Mouse (Mus musculus): ENCODE results near the gene Sgcg. TPM values are rescaled to one million over a fixed set of nuclear protein-coding genes. Genes with fewer than 3 reads are reported as not detected.

The Sgcg gene
- 0.27 and 0.29 TPM in 2 replicates for polyA plus RNA-seq (2014; fragmentation: Nextera tagmentation; extraction: Ambion mirVana)

DNA sequence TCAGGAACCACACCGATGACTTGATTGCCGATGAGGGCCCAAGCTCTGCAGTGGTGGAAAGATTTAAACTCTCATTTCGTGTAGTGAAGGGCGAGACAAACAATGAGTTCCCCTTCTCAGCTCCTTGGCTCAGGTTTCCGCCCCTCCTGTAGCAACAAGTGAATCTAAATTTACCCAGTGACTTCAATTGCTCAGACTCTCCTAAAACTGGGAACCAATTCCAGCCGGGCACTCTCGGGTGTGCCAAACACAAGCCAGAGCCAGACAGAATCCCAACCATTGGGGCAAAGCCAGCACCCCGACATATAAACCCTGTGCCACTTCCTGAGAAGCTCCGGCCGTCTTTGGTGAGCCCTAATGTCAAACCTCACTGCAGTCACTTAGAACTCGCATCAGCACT lies at the start of gene Sgcg:
Gene Sgcg, minus strand, starts transcription at position 139 of the 400 bp plus-strand sequence.
- 60% methylated on average over 11 of the region's 11 CpGs for WGBS
- Histone ChIP-seq H3K4me3 (ENCODE audit: low read depth, low read length) (no peak within 1 kb of the TSS), H3K27me3 (ENCODE audit: control insufficient read depth, insufficient read depth, low read length) (no peaks in the 10 kb centered on the region), H3K27ac (ENCODE audit: low read depth, low read length) (no peak within 1 kb of the TSS), H3K4me2 (ENCODE audit: low read depth, low read length) (no peak within 1 kb of the TSS), H3K36me3 (ENCODE audit: control insufficient read depth, insufficient read depth, low read length) (no peaks in the 10 kb centered on the region), H3K9ac (replicated peaks; ENCODE audit: low read depth, low read length) (no peak within 1 kb of the TSS), H3K4me1 (ENCODE audit: control insufficient read depth, insufficient read depth, low read length) (no peaks in the 10 kb centered on the region), H3K9me3 (ENCODE audit: control insufficient read depth, low read length) (no peaks in the 10 kb centered on the region)
- ATAC-seq (ENCODE audit: low read depth): no peak

DNA sequence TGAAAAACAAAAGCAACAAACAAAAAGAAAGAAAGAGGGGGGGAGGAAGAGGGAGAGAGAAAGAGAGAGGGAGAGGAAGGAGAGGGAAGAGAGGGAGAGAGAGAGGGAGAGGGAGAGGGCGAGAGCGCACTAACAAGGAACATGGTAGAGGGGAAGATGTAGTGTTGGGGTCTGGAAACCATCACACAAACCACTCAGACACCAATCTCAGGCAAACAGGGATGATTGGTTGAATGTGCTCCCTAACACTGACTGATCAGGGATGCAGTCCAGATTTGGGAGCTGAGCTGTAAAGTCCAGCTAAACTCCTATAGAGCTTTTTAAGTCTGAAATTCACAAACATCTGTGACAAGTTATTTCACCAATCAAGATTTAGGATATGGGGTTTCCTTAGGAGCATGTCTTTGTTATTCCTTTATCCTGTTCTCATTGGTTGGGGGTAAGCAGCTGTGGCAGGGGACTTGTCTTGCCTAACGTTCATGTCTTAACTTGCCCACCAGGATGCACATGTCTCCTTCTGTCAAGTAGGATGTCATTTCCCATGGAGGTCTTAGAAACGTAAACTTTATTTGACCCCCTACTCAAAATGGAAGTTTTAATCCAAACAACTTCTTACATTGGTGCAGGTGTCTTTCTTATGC lies 45.8 kb upstream of the Sgcg start:
- Histone ChIP-seq H3K9ac (replicated peaks; ENCODE audit: low read depth, low read length) (no peak overlapping the region), H3K27ac (ENCODE audit: low read depth, low read length) (no peak overlapping the region), H3K4me3 (ENCODE audit: low read depth, low read length) (no peak overlapping the region), H3K27me3 (ENCODE audit: control insufficient read depth, insufficient read depth, low read length) (no peaks in the 10 kb centered on the region), H3K36me3 (ENCODE audit: control insufficient read depth, insufficient read depth, low read length) (no peaks in the 10 kb centered on the region), H3K4me1 (ENCODE audit: control insufficient read depth, insufficient read depth, low read length) (no peaks in the 10 kb centered on the region), H3K4me2 (ENCODE audit: low read depth, low read length) (no peak overlapping the region), H3K9me3 (ENCODE audit: control insufficient read depth, low read length) (no peaks in the 10 kb centered on the region)
- 84% methylated on average over 4 of the region's 4 CpGs for WGBS
- ATAC-seq (ENCODE audit: low read depth): no peak

DNA sequence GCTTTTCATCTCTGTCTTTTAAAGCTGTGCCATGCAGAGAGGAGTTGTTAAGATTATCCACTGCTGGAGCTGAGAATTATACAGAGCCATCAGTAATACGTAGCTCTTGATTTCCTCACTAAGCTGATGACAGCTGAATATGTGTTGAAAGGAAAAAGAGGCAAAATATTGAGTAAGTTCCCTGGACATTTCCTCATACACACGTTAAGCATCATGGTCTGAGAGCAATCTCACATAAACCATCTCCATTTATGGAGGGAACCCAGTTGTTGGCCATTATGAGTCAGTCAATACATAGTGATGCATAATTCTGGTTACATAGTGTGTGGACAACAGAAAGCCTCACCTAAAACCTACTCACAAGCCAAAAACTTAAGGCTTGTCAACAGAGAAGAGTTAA lies 44.1 kb upstream of the Sgcg start:
- Histone ChIP-seq H3K27me3 (ENCODE audit: control insufficient read depth, insufficient read depth, low read length) (no peaks in the 10 kb centered on the region), H3K4me1 (ENCODE audit: control insufficient read depth, insufficient read depth, low read length) (no peaks in the 10 kb centered on the region), H3K27ac (ENCODE audit: low read depth, low read length) (no peak overlapping the region), H3K4me2 (ENCODE audit: low read depth, low read length) (no peak overlapping the region), H3K9ac (replicated peaks; ENCODE audit: low read depth, low read length) (no peak overlapping the region), H3K36me3 (ENCODE audit: control insufficient read depth, insufficient read depth, low read length) (no peaks in the 10 kb centered on the region), H3K9me3 (ENCODE audit: control insufficient read depth, low read length) (no peaks in the 10 kb centered on the region), H3K4me3 (ENCODE audit: low read depth, low read length) (no peak overlapping the region)
- 82% methylated on average over 2 of the region's 2 CpGs for WGBS
- no peak for ATAC-seq (ENCODE audit: low read depth)

DNA sequence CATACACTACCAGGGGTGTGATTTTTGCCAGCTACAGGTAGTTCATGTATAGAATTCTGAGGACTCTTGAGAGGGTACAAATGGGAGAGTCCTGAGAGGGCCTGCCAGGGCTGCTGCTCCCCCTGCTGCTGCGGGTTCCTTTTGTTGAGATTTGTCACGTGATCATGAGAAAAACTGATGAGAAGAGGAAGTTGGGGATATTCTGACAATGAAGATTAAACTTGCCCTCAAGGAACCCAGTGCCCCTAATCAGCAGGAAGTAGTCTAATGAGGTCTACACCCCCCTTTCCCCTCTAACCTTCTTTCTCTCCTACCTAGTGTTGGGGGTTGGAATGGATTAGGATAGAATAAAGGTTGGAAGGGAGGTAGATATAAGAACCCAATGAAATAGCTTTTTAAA lies 43.0 kb upstream of the Sgcg start:
- no peak for ATAC-seq (ENCODE audit: low read depth)
- H3K4me2 ChIP-seq (ENCODE audit: low read depth, low read length): no peak overlapping the region
- no peaks in the 10 kb centered on the region for H3K4me1 ChIP-seq (ENCODE audit: control insufficient read depth, insufficient read depth, low read length)
- H3K9ac ChIP-seq (replicated peaks; ENCODE audit: low read depth, low read length): no peak overlapping the region
- no peaks in the 10 kb centered on the region for H3K9me3 ChIP-seq (ENCODE audit: control insufficient read depth, low read length)
- no peaks in the 10 kb centered on the region for H3K36me3 ChIP-seq (ENCODE audit: control insufficient read depth, insufficient read depth, low read length)
- no peak overlapping the region for H3K27ac ChIP-seq (ENCODE audit: low read depth, low read length)
- H3K27me3 ChIP-seq (ENCODE audit: control insufficient read depth, insufficient read depth, low read length): no peaks in the 10 kb centered on the region
- WGBS: 66% methylated on average over 2 of the region's 2 CpGs
- H3K4me3 ChIP-seq (ENCODE audit: low read depth, low read length): no peak overlapping the region

GRCm38 (mm10) chr14:61299810-61300209 lies 41.5 kb upstream of the Sgcg start:
- no peak for ATAC-seq (ENCODE audit: low read depth)
- Histone ChIP-seq H3K4me2 (ENCODE audit: low read depth, low read length) (no peak overlapping the region), H3K27me3 (ENCODE audit: control insufficient read depth, insufficient read depth, low read length) (no peaks in the 10 kb centered on the region), H3K4me1 (ENCODE audit: control insufficient read depth, insufficient read depth, low read length) (no peaks in the 10 kb centered on the region), H3K36me3 (ENCODE audit: control insufficient read depth, insufficient read depth, low read length) (no peaks in the 10 kb centered on the region), H3K27ac (ENCODE audit: low read depth, low read length) (no peak overlapping the region), H3K9ac (replicated peaks; ENCODE audit: low read depth, low read length) (no peak overlapping the region), H3K9me3 (ENCODE audit: control insufficient read depth, low read length) (no peaks in the 10 kb centered on the region), H3K4me3 (ENCODE audit: low read depth, low read length) (no peak overlapping the region)
- 92% methylated on average over 6 of the region's 6 CpGs for WGBS

GRCm38 (mm10) chr14:61294738-61295079 lies 36.4 kb upstream of the Sgcg start:
- ATAC-seq (ENCODE audit: low read depth): no peak
- WGBS: 19% methylated on average over 6 of the region's 6 CpGs
- no peak overlapping the region for H3K4me2 ChIP-seq (ENCODE audit: low read depth, low read length)

DNA sequence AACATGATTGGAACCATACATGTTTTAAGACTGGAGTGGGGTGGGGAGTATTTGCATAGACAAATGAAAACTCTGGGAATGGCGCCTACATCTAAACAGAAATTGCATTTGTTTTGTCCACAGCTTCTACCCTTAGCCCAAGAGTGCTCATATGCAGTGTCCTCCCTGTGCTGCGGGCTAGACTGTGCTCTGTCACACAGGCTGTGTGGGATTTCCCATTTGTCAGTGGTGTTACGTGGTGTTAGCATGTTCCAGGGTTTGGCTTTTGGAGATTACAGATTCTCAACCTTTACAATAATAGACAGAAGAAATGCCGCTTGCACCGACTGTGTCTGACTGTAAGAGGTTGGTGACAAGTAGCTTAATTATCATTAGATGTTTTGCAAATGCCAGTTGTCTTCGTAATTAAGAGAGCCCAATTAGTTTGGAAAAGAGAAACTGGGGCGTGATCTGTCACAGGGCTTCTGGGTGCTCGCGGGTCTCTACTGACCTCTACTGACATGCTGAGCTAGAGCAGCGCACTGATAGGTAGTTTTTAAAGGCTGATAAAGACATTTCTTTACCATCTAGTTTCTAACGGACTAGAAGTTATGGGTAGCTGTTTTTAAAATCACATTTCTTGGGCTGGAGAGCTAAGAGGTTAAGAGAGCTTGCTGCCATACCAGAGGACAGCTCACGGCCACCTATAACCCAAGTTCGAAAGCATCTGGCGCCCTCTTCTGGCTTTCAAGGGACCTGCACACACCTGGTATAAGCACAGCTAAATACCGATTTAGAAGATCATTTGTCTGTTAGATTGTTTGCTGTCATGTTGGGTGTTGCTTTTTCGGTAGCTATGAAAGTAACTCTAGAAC lies 35.8 kb upstream of the Sgcg start:
- Histone ChIP-seq H3K9me3 (ENCODE audit: control insufficient read depth, low read length) (no peaks in the 10 kb centered on the region), H3K4me3 (ENCODE audit: low read depth, low read length) (no peak overlapping the region), H3K9ac (replicated peaks; ENCODE audit: low read depth, low read length) (no peak overlapping the region), H3K27me3 (ENCODE audit: control insufficient read depth, insufficient read depth, low read length) (no peaks in the 10 kb centered on the region), H3K4me2 (ENCODE audit: low read depth, low read length) (no peak overlapping the region), H3K27ac (ENCODE audit: low read depth, low read length) (no peak overlapping the region), H3K4me1 (ENCODE audit: control insufficient read depth, insufficient read depth, low read length) (no peaks in the 10 kb centered on the region), H3K36me3 (ENCODE audit: control insufficient read depth, insufficient read depth, low read length) (no peaks in the 10 kb centered on the region)
- WGBS: 50% methylated on average over 16 of the region's 16 CpGs
- ATAC-seq (ENCODE audit: low read depth): 0 out of 2 replicates have a peak, but pooled peaks have one; percentile 46

More at GRCm38 (mm10) chr14:61294738-61295079, 36.4 kb upstream of the Sgcg start:
- Histone ChIP-seq H3K9me3 (ENCODE audit: control insufficient read depth, low read length) (no peaks in the 10 kb centered on the region), H3K4me1 (ENCODE audit: control insufficient read depth, insufficient read depth, low read length) (no peaks in the 10 kb centered on the region), H3K9ac (replicated peaks; ENCODE audit: low read depth, low read length) (no peak overlapping the region), H3K4me3 (ENCODE audit: low read depth, low read length) (no peak overlapping the region), H3K27me3 (ENCODE audit: control insufficient read depth, insufficient read depth, low read length) (no peaks in the 10 kb centered on the region), H3K27ac (ENCODE audit: low read depth, low read length) (no peak overlapping the region), H3K36me3 (ENCODE audit: control insufficient read depth, insufficient read depth, low read length) (no peaks in the 10 kb centered on the region)

DNA sequence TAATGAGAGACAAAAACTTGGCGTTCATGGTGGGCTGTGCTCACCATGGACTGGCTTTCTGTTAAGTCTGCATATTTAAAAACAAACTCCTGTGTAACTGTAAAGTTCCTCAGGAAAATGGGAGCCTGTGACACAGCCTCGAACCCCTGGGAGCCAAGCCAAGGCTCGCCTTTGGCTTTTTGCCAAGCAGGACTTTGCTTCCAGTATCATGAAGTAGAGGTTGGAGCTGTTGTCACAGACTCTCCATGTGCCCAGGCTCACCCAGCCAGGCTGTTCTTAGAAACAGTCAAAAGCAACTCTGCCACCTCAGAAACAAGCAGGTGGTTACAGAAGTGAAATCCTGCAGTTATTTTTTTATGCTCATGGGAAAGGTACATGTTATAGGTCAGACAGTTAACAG lies 32.4 kb upstream of the Sgcg start:
- 67% methylated on average over 3 of the region's 3 CpGs for WGBS
- no peak overlapping the region for H3K4me2 ChIP-seq (ENCODE audit: low read depth, low read length)
- H3K9ac ChIP-seq (replicated peaks; ENCODE audit: low read depth, low read length): no peak overlapping the region
- H3K9me3 ChIP-seq (ENCODE audit: control insufficient read depth, low read length): no peaks in the 10 kb centered on the region
- H3K27me3 ChIP-seq (ENCODE audit: control insufficient read depth, insufficient read depth, low read length): no peaks in the 10 kb centered on the region
- no peaks in the 10 kb centered on the region for H3K36me3 ChIP-seq (ENCODE audit: control insufficient read depth, insufficient read depth, low read length)
- no peaks in the 10 kb centered on the region for H3K4me1 ChIP-seq (ENCODE audit: control insufficient read depth, insufficient read depth, low read length)
- H3K4me3 ChIP-seq (ENCODE audit: low read depth, low read length): no peak overlapping the region
- ATAC-seq (ENCODE audit: low read depth): no peak
- no peak overlapping the region for H3K27ac ChIP-seq (ENCODE audit: low read depth, low read length)

- no peaks in the 10 kb centered on the region for H3K9me3 ChIP-seq (ENCODE audit: control insufficient read depth, low read length)
- no peak for ATAC-seq (ENCODE audit: low read depth)
- WGBS: 73% methylated on average over 19 of the region's 19 CpGs
- no peak overlapping the region for H3K9ac ChIP-seq (replicated peaks; ENCODE audit: low read depth, low read length)
- no peaks in the 10 kb centered on the region for H3K36me3 ChIP-seq (ENCODE audit: control insufficient read depth, insufficient read depth, low read length)
- H3K4me2 ChIP-seq (ENCODE audit: low read depth, low read length): no peak overlapping the region
- no peak overlapping the region for H3K27ac ChIP-seq (ENCODE audit: low read depth, low read length)
- no peaks in the 10 kb centered on the region for H3K4me1 ChIP-seq (ENCODE audit: control insufficient read depth, insufficient read depth, low read length)
- H3K4me3 ChIP-seq (ENCODE audit: low read depth, low read length): no peak overlapping the region
- no peaks in the 10 kb centered on the region for H3K27me3 ChIP-seq (ENCODE audit: control insufficient read depth, insufficient read depth, low read length)
Measured at GRCm38 (mm10) chr14:61288606-61289286, 30.5 kb upstream of the Sgcg start.

Data from neural tube, embryonic 14.5 days (tissue).